Mouse (Mus musculus): ENCODE measurements around the gene Lpp. TPM values are rescaled to one million over a fixed set of nuclear protein-coding genes. Genes with fewer than 3 reads are reported as not detected.

Gene Lpp
- polyA plus RNA-seq, 1 experiment from 2014 or later = 28.3 TPM

GRCm38 (mm10) chr16:24635381-24635919 is 242.1 kb downstream of the Lpp start:
- ChIA-PET POLR2A (interaction anchor here (0.8 to 0.9 kb wide), 2 partner anchors 13 to 17 kb away, joined by 3 read pairs; no protein-coding TSS in a partner anchor), CTCF (interaction anchor here (1.1 kb wide), 1 partner anchor 9 kb away, joined by 3 read pairs; no protein-coding TSS in a partner anchor)
- no peak for TF ChIP-seq CTCF (IDR thresholded peaks at IDR 0.05)
- DNase-seq (ENCODE audit: low read depth, low spot score) (no peak), ATAC-seq (no peak)
- H3K27me3 ChIP-seq = no peaks in the 10 kb centered on the region
- in situ Hi-C loops (cut with MboI; ENCODE audit: low pct_unique_long_range_greater_than_20kb) = no loop called here

DNA sequence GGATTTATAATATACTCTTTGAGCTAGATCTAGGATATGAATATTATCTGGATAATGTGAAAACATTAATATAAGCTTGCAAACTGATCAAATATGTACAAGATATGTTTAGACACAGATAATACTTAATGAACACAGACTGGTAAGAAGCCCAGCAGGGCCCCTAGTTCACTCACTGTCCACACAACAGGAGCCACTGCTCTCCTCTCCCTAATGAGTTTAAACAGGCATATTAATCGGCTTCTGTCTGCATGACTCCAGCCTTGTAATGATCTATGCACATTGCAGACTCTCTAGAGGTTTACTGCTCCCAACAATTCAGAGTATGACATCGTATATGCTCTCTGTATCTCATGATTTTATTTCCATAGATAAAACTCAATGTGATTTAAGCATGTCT is 243.6 kb downstream of the Lpp start:
- in situ Hi-C loops (cut with MboI; ENCODE audit: low pct_unique_long_range_greater_than_20kb) = no loop called here

GRCm38 (mm10) chr16:24641003-24641797 is 247.9 kb downstream of the Lpp start:
- ATAC-seq (no peak), DNase-seq (ENCODE audit: low read depth, low spot score) (no peak)
- ChIA-PET CTCF (no interaction called here), POLR2A (no interaction called here)
- in situ Hi-C loops (cut with MboI; ENCODE audit: low pct_unique_long_range_greater_than_20kb) = no loop called here
- no peak for TF ChIP-seq CTCF (IDR thresholded peaks at IDR 0.05)
- no peaks in the 10 kb centered on the region for H3K27me3 ChIP-seq

More for the DNA sequence above, 243.6 kb downstream of the Lpp start:
- DNase-seq (ENCODE audit: low read depth, low spot score) = no peak
- H3K27me3 ChIP-seq = no peaks in the 10 kb centered on the region
- TF ChIP-seq CTCF (IDR thresholded peaks at IDR 0.05) = no peak
- ChIA-PET CTCF (no interaction called here), POLR2A (no interaction called here)
- no peak for ATAC-seq

- ChIA-PET CTCF (interaction anchor here (1.5 kb wide), 1 partner anchor 660 kb away, joined by 3 read pairs; no protein-coding TSS in a partner anchor), POLR2A (no interaction called here)
- DNase-seq (ENCODE audit: low read depth, low spot score) (no peak), ATAC-seq (no peak)
- in situ Hi-C loops (cut with MboI; ENCODE audit: low pct_unique_long_range_greater_than_20kb) = no loop called here
- no peaks in the 10 kb centered on the region for H3K27me3 ChIP-seq
- no peak for TF ChIP-seq CTCF (IDR thresholded peaks at IDR 0.05)
Observed at GRCm38 (mm10) chr16:24643024-24643635, 249.8 kb downstream of the Lpp start.

DNA sequence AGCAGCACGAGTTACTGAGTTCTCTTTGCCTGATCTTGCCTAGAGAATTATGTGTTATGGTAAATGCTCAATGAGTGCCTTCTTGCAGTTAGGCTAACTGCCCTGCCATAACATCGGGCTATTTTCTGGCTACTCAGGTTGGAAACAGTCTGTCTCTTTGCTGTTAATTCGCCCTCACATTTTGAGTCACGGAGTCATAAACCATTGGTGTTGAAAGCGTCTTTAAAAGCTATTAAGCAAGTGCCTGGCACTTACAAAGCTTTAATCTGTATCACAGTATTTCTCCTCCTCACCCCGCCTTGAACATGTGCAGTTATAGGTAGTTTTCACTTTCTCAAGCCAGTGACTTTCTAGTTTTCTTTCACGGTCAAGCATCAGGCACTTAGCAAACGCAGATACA is 250.8 kb downstream of the Lpp start:
- POLR2A ChIA-PET = no interaction called here
- DNase-seq (ENCODE audit: low read depth, low spot score) = no peak
- in situ Hi-C loops (cut with MboI; ENCODE audit: low pct_unique_long_range_greater_than_20kb) = no loop called here
- CTCF ChIA-PET = interaction anchor here (0.8 kb wide), 1 partner anchor 9 kb away, joined by 3 read pairs; no protein-coding TSS in a partner anchor
- ATAC-seq = no peak
- H3K27me3 ChIP-seq = no peaks in the 10 kb centered on the region
- TF ChIP-seq CTCF (IDR thresholded peaks at IDR 0.05) = no peak

- no peak for DNase-seq (ENCODE audit: low read depth, low spot score)
- no peak for TF ChIP-seq CTCF (IDR thresholded peaks at IDR 0.05)
- POLR2A ChIA-PET = no interaction called here
- ATAC-seq = no peak
- CTCF ChIA-PET = interaction anchor here (0.8 to 1.4 kb wide), 2 partner anchors 10 to 31 kb away, joined by 3 read pairs; no protein-coding TSS in a partner anchor
- no peaks in the 10 kb centered on the region for H3K27me3 ChIP-seq
- in situ Hi-C loops (cut with MboI; ENCODE audit: low pct_unique_long_range_greater_than_20kb) = no loop called here
Observed at GRCm38 (mm10) chr16:24644760-24645406, 251.6 kb downstream of the Lpp start.

DNA sequence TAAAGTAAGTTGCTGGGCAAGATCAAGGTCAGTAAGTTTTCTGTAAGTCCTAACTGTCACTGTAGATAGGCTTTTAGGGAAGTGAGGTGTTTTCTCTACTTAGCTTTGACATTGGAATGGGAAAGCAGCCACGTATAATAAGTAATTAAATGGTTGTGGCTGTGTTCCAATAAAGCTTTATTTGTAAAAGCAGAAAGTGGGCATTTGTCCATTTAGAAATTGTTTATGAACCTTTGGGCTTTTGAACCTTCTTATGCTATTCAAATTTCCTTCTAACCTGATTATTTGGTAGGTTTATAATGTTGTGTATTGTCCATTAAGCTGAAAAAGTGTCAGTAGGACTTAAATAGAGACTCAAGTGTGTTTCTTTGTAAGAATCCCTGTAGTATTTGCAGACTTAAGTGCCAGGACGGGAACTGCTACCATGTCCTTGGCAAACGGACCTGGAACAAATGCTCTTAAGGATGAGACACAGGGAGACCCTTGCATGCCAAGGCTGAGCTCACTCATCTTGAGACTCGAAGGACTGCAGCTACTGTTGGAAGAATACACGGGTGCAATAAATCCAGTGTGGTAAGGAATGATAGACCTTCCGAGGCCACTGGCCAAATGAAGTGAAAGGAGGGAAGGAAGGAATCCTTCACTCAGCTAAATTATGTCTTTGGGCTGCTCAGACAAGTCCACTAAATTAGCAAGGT is 252.7 kb downstream of the Lpp start:
- ATAC-seq (no peak), DNase-seq (ENCODE audit: low read depth, low spot score) (no peak)
- CTCF ChIA-PET = interaction anchor here (1.4 kb wide), 1 partner anchor 32 kb away, joined by 3 read pairs; no protein-coding TSS in a partner anchor
- POLR2A ChIA-PET = no interaction called here
- no peak for TF ChIP-seq CTCF (IDR thresholded peaks at IDR 0.05)
- no peaks in the 10 kb centered on the region for H3K27me3 ChIP-seq
- in situ Hi-C loops (cut with MboI; ENCODE audit: low pct_unique_long_range_greater_than_20kb) = no loop called here

DNA sequence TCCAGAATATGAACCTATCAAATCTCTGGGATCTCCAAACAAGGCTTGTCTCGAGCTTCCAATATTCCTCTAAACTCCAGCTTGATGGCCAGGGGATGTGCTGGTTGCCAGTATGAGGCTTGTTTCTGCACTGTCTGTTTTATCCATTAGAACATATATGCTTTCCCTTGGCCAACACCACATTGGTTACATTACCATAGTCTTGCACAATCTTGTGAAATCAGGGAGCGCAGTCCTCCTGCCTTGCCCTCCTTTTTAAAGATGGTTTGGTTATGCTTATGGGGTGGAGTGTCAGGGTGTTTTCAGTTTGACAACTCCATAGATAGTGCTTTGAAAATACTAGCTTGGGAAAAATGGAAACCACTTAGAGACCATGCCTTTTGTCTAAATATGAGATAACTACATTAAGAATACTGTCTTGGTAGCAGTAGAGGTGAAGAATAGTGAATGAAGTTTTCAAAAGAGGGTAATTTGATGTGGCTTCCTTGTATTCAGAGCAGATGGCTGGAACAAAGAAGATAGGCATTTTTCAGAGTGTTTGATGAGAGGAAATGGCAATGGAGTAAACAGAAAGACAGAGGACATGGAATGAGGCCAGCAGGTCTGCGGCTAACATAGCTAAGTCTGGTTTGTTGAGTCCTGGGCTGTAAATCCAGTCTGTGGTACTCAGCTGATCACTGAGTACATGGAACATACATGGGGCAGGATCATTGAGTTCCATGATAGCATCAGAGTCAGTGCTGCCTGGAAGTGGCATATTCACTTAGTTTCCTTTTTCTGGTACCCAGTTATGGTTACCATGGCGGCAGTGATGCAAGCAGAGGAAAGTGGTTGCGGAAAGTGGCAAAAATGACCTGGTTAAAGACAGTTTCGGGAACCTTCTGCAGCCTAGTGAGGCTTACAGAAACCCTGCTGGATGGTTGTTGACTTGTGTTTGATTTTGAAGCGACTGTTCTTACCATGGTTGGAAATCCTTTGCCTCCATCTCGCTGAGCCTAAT is 258.6 kb downstream of the Lpp start:
- ChIA-PET CTCF (no interaction called here), POLR2A (interaction anchor here (0.9 to 1.0 kb wide), 2 partner anchors 17 to 30 kb away, joined by 3 read pairs; no protein-coding TSS in a partner anchor)
- in situ Hi-C loops (cut with MboI; ENCODE audit: low pct_unique_long_range_greater_than_20kb) = no loop called here
- TF ChIP-seq CTCF (IDR thresholded peaks at IDR 0.05) = no peak
- H3K27me3 ChIP-seq = no peaks in the 10 kb centered on the region
- no peak for ATAC-seq
- no peak for DNase-seq (ENCODE audit: low read depth, low spot score)

- ChIA-PET CTCF (interaction anchor here (1.5 kb wide), 1 partner anchor 14 kb away, joined by 3 read pairs; no protein-coding TSS in a partner anchor), POLR2A (interaction anchor here (0.6 to 1.0 kb wide), 3 partner anchors 18 to 344 kb away, joined by 3 read pairs; no protein-coding TSS in a partner anchor)
- in situ Hi-C loops (cut with MboI; ENCODE audit: low pct_unique_long_range_greater_than_20kb) = no loop called here
- ATAC-seq (no peak), DNase-seq (ENCODE audit: low read depth, low spot score) (no peak)
- H3K27me3 ChIP-seq = no peaks in the 10 kb centered on the region
- TF ChIP-seq CTCF (IDR thresholded peaks at IDR 0.05) = no peak
Observed at GRCm38 (mm10) chr16:24653041-24653440, 259.7 kb downstream of the Lpp start.
